Mouse (Mus musculus): ENCODE results near the gene Ptgds.
A peak's percentile ranks its signal among the peaks of the same experiment; 100 is the strongest.

The Ptgds gene

GRCm38 (mm10) chr2:25441067-25441466 is 28.8 kb downstream of the Ptgds start:
- DNase-seq, result no peak

DNA sequence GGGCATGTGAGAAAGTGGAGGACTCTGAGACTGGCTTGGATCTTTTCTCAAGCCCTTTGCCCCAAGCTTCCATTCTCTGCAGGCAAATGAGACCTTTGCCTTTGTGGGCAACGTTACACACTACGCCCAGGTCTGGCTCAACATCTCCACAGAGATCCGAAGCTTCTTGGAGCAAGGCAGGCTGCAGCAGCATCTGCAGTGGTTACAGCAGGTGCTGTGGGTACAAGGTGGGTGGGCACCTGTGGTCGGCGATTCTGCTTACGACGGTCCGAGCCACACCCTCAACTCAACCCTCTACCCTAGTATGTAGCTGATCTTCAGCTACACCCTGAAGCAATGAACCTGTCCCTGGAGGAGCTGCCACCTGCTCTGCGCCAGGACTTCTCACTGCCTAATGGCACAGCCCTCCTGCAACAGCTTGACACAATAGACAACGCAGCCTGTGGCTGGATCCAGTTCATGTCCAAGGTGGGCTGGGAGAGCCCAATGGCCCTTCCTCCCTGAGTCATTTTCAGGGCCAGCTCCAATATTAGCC is 33.5 kb downstream of the Ptgds start:
- DNase-seq, result no peak

DNA sequence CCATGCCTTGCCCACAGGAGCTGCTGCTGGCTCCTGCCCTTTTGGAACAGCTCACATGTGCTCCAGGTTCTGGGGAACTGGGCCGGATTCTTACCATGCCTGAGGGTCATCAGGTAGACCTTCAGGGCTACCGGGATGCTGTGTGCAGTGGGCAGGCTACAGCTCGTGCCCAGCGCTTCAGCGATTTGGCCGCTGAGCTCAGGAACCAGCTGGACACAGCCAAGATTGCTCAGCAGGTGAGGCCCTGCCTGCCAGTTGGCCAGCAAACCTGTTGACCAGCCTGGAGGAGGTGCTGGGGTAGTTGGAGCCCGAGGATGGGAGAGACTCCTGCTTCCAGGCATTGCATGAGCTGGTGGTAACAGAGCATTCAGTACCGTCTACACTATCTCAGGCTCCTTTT is 35.6 kb downstream of the Ptgds start:
- DNase-seq, result no peak

- no peak for DNase-seq
Observed at GRCm38 (mm10) chr2:25433101-25433500, 36.7 kb downstream of the Ptgds start.

GRCm38 (mm10) chr2:25432326-25433098 is 37.3 kb downstream of the Ptgds start:
- no peak for DNase-seq

- DNase-seq, result no peak
Observed at GRCm38 (mm10) chr2:25431308-25431855, 38.5 kb downstream of the Ptgds start.

DNA sequence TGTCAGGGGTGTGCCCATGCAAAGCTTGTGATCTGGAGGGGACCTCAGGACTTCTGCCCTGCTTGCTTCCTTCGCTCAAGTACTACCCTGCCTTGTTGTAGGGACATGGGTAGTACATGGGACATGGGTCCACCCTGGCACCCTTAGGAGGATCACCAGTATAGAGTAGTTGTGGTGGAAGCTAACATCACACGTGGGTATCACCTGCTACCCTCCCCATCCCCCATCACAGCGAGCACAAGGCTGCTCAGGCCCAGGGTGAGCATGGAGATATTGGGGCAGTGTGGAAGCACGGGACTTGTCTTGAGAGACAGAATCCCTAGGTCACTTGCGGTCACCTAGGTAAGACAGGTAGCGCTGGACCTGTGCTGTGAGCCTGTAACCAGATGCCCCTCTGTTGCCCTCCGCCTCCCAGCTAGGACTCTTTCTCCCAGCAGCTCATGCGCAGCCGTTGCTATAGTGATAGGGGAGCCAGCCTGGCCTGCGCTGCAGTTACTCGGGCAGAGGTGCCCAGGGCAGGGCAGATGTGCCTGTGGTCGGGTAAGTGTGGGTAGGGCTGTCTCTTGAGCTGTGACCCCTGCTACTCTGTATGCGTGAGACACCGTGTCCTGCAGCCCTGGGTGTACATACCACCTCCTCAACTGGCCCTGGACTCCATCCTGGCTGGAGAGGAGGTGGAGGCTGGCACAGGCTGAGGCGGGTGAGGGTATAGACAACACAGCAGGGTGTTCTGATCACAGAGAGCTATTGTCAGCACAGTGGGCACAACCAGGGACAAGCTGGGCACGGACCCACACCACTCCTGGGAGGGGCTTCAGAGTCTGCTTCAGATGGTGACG is 39.2 kb downstream of the Ptgds start:
- DNase-seq, result peak; percentile 43 to 45

DNA sequence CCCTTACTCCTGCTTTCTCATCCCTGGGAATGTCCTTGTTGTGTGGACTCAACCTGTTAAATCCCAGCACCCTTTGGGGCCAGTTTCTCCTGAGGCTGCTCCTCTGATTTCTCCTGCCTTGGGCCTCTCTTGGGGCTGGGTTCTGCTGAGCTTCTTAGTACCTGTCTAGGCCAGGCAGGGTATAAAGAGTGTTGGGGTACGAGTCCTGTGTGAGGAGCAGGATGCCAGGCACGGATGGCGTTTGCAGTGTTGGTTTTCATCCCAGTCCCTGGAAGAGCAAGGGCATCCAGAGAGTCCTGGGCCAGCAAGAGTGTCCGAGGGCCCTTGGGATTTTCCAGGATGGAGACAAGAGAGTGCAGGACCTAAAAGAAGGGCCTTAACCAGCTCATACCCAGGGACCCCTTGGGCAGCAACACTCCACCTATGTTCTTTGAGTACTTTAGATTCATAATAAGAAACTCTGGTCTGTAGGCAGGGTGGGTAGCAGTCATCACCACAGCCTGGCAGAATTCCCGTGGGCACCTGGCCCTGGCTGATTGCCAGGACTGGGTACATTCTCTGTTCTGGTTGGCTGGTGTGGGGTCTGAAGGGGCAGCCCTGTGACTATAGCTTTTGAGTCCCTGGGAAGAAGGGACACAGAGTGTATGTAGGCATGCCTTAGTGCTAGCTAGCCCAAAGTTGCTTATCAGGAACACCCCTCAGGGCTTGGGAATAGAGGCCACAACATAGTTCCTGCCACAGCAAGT is 40.2 kb downstream of the Ptgds start:
- DNase-seq, result peak in 1 of 2 experiments; percentile 27

DNA sequence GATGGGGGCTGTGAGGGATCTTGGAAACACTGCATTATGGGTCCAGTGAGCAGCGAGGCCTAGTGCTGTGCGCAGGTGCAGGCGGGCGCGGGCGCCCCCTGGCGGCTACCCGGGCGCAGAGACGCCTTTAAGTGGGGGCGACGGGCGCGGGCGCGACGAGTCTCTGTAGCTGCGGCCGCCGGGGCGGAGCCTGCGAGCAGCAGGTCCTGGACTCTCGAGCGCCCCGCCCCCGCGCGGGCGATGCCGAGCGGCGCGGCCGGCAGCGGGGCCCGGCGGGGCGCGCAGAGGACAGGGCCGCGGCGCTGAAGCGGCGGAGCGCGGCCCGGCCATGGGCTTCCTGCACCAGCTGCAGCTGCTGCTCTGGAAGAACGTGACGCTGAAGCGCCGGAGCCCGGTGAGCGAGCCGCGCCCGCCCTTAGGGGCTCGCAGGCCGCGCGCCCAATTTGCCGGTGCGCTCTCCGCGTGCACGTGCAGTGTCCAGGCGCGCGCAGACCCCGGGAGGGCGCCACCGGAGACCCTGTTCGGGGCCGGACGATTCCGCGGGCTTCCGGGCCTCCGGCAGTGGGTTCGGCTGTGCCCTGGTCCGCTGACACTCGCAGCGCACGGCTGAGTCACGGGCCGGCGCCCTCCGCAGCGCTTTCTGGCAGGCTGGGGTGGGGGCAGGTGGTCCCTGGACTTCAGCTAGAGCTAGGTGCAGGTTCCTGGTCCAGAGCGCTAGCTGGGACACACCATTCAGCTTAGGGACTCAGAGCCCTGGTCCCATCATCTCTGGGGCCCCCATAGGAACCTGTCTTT is 41.2 kb downstream of the Ptgds start, which contains the start of gene Abca2:
Abca2 (plus strand) TSS at position 262 of the 795 bp plus-strand sequence.
- peak; percentile 94 to 96 for DNase-seq

DNA sequence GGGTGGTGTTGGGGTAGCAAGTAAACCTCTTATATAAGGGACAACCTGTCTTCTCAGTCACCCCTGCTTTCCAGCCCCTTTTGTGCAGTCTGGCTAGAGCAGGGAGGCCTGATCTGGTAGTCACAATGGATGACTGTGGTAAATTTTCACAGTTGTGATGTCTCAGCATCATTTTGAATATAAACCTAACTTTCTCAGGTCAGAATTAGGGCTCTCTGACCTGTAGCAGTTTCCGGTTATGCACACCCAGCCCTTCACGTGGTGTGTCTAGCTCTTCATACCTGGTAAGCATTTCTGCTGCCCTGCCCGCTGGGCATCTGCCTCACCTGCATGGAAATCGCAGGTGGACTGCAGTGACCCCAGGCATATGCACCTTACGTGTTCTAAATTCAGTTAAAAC is 42.6 kb downstream of the Ptgds start:
- DNase-seq, result no peak

DNA sequence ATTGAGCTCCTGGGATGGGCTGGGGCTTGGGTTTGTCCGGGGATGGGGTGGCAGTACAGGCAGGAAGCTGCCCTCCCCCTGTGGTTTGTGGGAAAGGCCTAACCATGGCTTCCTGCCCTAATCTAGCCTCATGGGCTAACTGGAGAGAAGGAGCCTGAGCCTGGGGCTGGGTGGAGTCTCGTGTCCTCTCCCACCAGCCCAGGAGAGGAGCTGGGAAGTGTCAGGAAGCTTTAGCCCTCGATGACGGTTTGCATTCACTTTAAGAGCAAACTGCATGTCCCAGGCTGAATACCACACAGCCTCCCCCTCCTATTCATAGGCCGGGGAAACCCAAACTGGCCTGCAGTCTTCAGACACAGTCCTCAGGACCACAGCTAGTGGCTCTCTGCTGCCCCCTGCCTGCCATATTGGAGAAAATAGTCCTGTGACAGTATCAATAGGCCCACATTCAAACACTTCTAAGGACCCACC is 43.1 kb downstream of the Ptgds start:
- DNase-seq, result peak; percentile 46 to 73

- no peak for DNase-seq
Observed at GRCm38 (mm10) chr2:25425481-25425880, 44.4 kb downstream of the Ptgds start.

DNA sequence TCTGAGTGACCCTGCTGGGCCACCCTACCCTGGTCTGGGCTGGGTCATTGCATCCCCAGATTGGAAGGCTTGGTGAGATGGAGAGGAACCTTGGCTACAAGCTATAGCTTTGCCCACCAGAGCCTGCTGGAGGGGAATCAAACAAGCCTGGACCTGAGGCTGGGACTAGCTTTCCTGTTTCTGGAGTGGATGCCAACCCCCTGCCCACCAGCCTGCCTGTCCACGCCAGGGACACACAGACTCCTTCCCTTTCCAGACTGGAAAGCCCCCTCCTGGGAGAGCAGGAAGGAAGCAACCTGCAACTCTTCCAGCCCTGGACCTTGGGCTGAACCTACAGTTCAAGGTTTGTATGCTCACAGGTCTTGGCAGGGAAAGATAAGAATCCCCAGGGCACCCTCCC is 46.2 kb downstream of the Ptgds start:
- no peak for DNase-seq

DNA sequence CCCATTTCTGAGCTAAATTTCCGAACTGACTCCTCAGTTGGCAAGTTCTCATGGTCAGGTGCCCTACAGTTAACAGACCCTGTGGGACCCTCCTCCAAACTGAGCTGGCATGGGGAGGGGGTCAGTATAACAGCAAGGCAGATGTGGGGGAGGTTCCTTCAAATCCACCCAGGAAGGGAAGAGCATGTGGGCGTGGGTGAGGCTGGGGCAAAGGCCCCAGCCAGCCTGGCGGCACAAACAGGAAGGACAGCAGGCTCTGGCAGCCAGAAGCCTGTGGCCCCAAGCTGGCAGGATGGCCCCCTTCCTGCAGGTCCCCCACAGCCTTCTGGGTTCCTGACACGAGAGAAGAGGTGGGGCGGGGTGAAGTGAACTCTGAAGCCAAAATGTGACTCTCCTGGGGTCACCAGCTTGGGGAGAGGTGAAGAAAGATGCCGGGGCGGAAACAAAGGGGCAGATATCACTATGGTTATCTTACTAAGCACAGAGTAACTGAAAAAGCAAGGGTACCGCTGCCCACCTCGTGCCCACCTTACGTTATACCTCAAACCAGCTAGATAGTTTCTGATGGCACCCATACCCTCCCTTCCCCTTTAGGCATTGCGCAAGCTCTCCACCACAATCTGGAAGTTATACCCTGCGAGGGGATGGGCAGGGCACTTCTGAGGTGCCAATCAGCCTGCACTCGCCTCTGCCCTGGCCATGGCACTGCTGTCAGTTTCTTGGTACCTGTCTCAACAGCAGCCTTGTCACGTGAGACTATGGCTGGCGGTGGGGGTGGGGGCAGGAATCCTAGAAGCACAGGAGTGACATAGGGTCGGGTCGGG is 47.0 kb downstream of the Ptgds start, which contains the start of gene Fut7:
Fut7 (plus strand) TSS at position 681 of the 824 bp plus-strand sequence.
- no peak for DNase-seq

GRCm38 (mm10) chr2:25421896-25422295 is 48.0 kb downstream of the Ptgds start:
- DNase-seq, result peak in 1 of 2 experiments; percentile 44

- no peak for DNase-seq
Observed at GRCm38 (mm10) chr2:25417426-25417825, 52.4 kb downstream of the Ptgds start.
